Mouse (Mus musculus): ENCODE results near the gene Pou1f1.

DNA sequence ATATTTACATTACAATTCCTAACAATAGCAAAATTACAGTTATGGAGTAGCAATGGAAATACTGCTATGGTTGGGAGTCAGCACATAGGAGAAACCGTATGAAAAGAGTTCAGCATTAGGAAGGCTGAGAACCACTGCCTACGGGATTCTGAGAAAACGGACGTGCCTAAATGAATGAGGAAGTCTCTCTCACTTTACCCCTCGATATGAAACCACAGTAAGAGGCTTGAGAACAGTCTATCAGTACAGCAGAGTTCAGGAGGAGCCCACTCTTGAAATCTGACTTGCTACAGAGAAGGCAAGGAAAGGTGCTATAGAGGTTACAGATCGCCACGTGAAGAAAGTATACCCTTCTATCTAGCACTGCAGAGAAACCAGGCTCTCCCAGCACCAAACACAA is 28.6 kb downstream of the Pou1f1 start:
- TF ChIP-seq POLR2A (IDR thresholded peaks at IDR 0.05; ENCODE audit: borderline replicate concordance, control insufficient read depth, low read depth, low read length) (no peak), CTCF (IDR thresholded peaks at IDR 0.05; ENCODE audit: control insufficient read depth, insufficient read depth, low read length) (no peak)

All from bone marrow, adult 2 months (tissue).